Mouse (Mus musculus) B cell, adult 62 days (primary cell): ENCODE measurements around the gene Gm11562. TPM values are rescaled to one million over a fixed set of nuclear protein-coding genes. Genes with fewer than 3 reads are reported as not detected.

ENCODE experiments used
- total RNA-seq: library from RNA; stranded (reverse); gene quantifications from 4 replicates; pipeline ENCODE4 v1.2.4, GENCODE M21; 2023

The Gm11562 gene
- not detected in 4 replicates for total RNA-seq

GRCm38 (mm10) chr11:99620335-99620734 lies at the start of gene Gm11562:
Gene Gm11562, minus strand, starts transcription at chr11:99620435.

DNA sequence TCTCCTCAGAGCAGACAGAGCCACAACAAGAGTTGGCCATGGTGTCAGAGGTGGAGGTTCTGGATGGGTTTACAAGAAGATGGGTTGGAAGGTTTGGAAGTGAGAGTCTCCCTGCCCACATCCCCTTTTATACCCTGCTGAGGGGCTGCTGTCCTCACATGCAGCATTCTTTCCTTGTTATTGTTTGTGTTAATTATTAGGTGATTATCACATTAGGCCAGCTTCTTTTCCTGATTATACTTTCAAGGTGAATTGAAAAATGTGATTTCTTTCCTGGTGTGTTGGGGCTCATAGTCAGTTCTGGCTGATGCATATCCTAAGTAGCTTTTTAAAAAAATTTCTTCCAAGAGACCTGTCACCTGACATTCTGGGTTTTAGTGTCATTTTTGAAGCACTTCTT lies 45.6 kb upstream of the Gm11562 start, which contains the start of gene Krtap4-6:
TSS of gene Krtap4-6 (minus strand) at position 101 of the 400 bp plus-strand sequence.

GRCm38 (mm10) chr11:99658467-99659010 lies 38.3 kb upstream of the Gm11562 start, which contains the start of gene Gm11563:
Gene Gm11563, minus strand, starts transcription at chr11:99658960.

DNA sequence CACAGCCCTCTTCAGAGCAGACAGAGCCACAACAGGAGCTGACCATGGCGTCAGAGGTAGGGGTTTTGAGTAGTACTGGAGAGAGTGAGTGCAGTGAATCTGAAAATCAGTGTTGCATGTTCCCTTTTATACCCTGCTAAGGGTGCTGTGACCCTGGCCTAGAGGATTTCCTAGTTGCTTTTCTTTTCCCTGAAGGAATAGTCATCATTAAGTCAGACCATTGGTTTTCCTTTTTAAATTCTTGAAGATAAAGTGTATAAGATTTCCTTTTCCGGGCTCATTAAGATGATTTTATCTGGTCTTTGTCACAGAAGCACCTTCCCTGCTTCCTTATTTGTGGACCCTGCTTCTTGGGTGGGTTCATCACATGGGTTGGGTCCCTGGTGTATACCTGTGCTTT lies 29.9 kb upstream of the Gm11562 start, which contains the start of gene Gm11555:
TSS of gene Gm11555 (minus strand) at position 101 of the 400 bp plus-strand sequence.

DNA sequence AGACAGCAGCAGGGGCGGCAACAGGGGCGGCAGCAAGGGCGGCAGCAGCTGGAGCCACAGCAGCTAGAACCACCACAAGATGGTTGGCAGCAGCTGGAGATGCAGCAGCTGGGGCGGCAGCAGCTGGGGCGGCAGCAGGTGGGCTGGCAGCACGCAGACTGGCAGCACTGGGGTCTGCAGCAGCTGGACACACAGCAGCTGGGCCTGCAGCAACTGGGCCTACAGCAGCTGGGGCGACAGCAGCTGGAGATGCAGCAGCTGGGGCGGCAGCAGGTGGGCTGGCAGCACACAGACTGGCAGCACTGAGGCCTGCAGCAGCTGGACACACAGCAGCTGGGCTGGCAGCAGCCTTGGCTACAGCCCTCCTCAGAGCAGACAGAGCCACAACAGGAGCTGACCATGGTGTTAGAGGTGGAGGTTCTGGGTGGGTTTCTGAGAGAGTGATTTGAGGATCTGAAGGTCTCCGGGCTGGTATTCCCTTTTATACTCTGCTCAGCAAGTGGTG lies 23.5 kb upstream of the Gm11562 start, which contains the start of gene Krtap4-7:
TSS of gene Krtap4-7 (minus strand) at position 455 of the 505 bp plus-strand sequence.

GRCm38 (mm10) chr11:99634653-99635134 lies 14.5 kb upstream of the Gm11562 start, which contains the start of gene Krtap4-2:
Gene Krtap4-2, minus strand, starts transcription at chr11:99635084.

GRCm38 (mm10) chr11:99628138-99628537 lies 7.9 kb upstream of the Gm11562 start, which contains the start of gene Krtap4-1:
Gene Krtap4-1, minus strand, starts transcription at chr11:99628238.

DNA sequence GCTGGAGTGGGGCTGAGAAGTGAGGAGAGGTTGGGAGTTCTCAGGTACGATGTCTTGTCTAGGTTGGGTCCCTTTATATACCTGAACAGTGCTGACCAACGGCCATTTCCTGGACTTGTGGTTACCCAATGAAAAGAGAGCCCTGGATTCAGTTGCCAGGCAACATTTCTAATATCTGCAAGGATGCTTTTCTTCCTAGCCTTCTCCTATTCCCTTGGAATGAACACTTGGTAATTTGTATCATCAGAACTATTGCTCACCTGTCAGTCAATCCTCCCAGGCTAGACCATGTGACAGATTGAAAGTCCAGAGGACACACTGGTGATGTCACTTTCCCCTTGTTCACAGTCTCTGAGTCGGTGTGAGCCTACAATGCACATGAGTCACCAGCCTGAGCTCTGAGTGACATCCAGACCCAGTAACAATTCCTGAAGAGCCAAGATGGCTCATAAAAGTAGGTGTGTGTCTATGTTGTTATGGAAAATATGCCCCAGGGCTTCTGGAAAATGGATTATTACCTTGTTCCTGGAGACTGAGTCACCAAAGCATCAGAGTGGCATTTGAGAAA lies 5.4 kb downstream of the Gm11562 start, which contains the start of gene Krtap2-4:
TSS of gene Krtap2-4 (minus strand) at position 51 of the 568 bp plus-strand sequence.

DNA sequence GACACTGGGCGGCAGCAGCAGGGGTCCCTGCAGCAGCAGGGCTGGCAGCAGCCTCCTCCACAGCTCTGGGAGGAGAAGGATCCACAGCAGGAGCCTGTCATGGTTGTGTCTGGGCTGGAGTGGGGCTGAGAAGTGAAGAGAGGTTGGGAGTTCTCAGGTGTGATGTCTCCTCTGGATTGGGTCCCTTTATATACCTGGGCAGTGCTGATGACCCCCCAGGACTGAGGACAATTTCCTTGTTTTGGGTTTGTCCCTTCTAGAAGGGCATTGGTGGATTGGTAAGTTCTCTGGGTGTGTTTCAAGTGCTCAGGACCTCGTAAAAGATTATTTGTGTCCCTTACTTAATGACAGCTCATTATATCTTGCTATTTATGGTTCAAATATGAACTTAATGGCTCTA lies 10.1 kb downstream of the Gm11562 start, which contains the start of gene Gm11937:
TSS of gene Gm11937 (minus strand) at position 101 of the 400 bp plus-strand sequence.

DNA sequence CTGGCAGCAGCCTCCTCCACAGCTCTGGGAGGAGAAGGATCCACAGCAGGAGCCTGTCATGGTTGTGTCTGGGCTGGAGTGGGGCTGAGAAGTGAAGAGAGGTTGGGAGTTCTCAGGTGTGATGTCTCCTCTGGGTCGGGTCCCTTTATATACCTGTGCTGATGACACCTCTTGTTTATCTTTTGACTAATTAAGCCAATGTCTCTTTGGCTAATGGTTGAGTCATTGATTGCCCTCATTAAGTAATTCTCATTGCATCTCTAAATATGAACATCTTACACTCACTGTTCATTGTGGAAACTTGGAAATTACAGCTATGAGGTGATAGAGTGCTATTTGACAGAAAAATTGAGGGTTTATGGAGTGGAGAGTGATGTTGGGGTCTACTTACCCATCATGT lies 17.0 kb downstream of the Gm11562 start, which contains the start of gene Gm11938:
TSS of gene Gm11938 (minus strand) at position 101 of the 400 bp plus-strand sequence.

DNA sequence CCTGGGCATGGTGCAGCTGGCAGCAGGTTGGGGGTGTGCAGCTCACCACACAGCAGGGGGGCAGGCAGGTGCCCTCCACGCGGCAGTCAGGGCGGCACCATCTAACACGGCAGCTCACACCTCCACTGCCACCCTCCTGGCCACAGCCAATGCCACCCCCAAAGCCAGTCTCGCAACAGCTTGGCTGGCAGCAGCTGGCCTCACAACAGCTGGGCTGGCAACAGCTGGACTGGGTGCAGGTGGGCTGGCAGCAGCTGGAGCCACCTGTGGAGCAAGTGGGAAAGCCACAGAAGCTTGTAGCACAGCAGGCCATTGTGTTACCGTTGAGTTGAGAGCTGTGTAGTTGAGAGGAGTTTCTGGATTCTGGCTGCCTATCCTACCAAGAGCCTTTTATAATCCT lies 22.5 kb downstream of the Gm11562 start, which contains the start of gene Krtap9-3:
TSS of gene Krtap9-3 (minus strand) at position 364 of the 400 bp plus-strand sequence.

DNA sequence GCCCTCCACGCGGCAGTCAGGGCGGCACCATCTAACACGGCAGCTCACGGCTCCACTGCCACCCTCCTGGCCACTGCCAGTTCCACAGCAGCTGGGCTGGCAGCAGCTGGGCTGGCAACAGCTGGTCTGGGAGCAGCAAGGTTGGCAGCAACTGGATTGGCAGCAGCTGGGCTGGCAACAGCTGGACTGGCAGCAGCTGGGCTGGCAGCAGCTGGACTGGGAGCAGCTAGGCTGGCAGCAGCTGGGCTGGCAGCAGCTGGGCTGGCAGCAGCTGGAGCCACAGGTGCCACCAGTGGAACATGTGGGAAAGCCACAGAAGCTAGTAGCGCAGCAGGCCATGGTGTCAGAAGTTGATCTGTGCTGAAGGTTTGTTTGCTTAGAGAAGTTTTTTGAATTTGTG lies 29.3 kb downstream of the Gm11562 start, which contains the start of gene Krtap1-3:
TSS of gene Krtap1-3 (minus strand) at position 359 of the 400 bp plus-strand sequence.

GRCm38 (mm10) chr11:99583245-99583704 lies 37.0 kb downstream of the Gm11562 start, which contains the start of gene Krtap1-4:
Gene Krtap1-4, minus strand, starts transcription at chr11:99583654.

DNA sequence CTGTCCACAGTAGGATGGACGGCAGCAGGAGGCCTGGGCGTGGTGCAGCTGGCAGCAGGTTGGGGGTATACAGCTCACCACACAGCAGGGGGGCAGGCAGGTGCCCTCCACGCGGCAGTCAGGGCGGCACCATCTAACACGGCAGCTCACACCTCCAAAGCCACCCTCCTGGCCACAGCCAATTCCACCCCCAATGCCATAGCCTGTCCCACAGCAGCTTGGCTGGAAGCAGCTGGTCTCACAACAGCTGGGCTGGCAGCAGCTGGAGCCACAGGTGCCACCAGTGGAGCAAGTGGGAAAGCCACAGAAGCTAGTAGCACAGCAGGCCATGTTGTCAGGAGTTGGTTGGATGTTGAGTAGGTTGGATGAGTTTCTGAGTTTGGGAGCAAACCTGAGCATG lies 39.6 kb downstream of the Gm11562 start, which contains the start of gene Krtap1-5:
TSS of gene Krtap1-5 (minus strand) at position 381 of the 400 bp plus-strand sequence.

Other genes starting within 250 kb of the Gm11562 start
- gene Krt28, start 245.5 kb downstream of the Gm11562 start, total RNA-seq, result not detected in 4 replicates
- gene Krt10, start 231.1 kb downstream of the Gm11562 start, total RNA-seq, result 2.1 to 3.6 TPM (median 2.4 TPM) in 4 replicates
- not detected in 4 replicates for gene Krt12, start 198.2 kb downstream of the Gm11562 start, total RNA-seq
- gene Krt20, start 182.3 kb downstream of the Gm11562 start, total RNA-seq, result not detected in 4 replicates
- gene Krt23, start 127.3 kb downstream of the Gm11562 start, total RNA-seq, result not detected in 4 replicates
- not detected in 4 replicates for gene Krt39, start 99.1 kb downstream of the Gm11562 start, total RNA-seq
- not detected in 4 replicates for gene Krt40, start 77.3 kb downstream of the Gm11562 start, total RNA-seq
- not detected in 4 replicates for gene Krtap3-3, start 69.6 kb downstream of the Gm11562 start, total RNA-seq
- gene Krtap3-2, start 63.6 kb downstream of the Gm11562 start, total RNA-seq, result not detected in 4 replicates
- not detected in 4 replicates for gene Gm11939, start 61.0 kb downstream of the Gm11562 start, total RNA-seq
- gene Krtap3-1, start 53.8 kb downstream of the Gm11562 start, total RNA-seq, result not detected in 4 replicates
- not detected in 4 replicates for gene Krtap1-5, start 39.4 kb downstream of the Gm11562 start, total RNA-seq
- gene Krtap1-4, start 36.8 kb downstream of the Gm11562 start, total RNA-seq, result not detected in 4 replicates
- not detected in 4 replicates for gene Krtap1-3, start 29.1 kb downstream of the Gm11562 start, total RNA-seq
- not detected in 4 replicates for gene Krtap9-3, start 22.3 kb downstream of the Gm11562 start, total RNA-seq
- gene Gm11938, start 17.1 kb downstream of the Gm11562 start, total RNA-seq, result not detected in 4 replicates
- not detected in 4 replicates for gene Gm11937, start 10.2 kb downstream of the Gm11562 start, total RNA-seq
- not detected in 4 replicates for gene Krtap2-4, start 5.6 kb downstream of the Gm11562 start, total RNA-seq
- not detected in 4 replicates for gene Krtap4-1, start 7.8 kb upstream of the Gm11562 start, total RNA-seq
- gene Krtap4-2, start 14.6 kb upstream of the Gm11562 start, total RNA-seq, result not detected in 4 replicates
- not detected in 4 replicates for gene Krtap4-7, start 23.7 kb upstream of the Gm11562 start, total RNA-seq
- gene Gm11555, start 29.8 kb upstream of the Gm11562 start, total RNA-seq, result not detected in 4 replicates
- gene Gm11563, start 38.5 kb upstream of the Gm11562 start, total RNA-seq, result not detected in 4 replicates
- not detected in 4 replicates for gene Krtap4-6, start 45.5 kb upstream of the Gm11562 start, total RNA-seq
- gene Gm14190, start 70.3 kb upstream of the Gm11562 start, total RNA-seq, result not detected in 4 replicates
- not detected in 4 replicates for gene Gm14180, start 113.9 kb upstream of the Gm11562 start, total RNA-seq
- not detected in 4 replicates for gene Gm11595, start 152.5 kb upstream of the Gm11562 start, total RNA-seq
- gene Krtap4-8, start 160.3 kb upstream of the Gm11562 start, total RNA-seq, result not detected in 4 replicates
- not detected in 4 replicates for gene Krtap4-9, start 164.8 kb upstream of the Gm11562 start, total RNA-seq
- gene Gm11596, start 173.0 kb upstream of the Gm11562 start, total RNA-seq, result not detected in 4 replicates
- gene Gm11569, start 178.5 kb upstream of the Gm11562 start, total RNA-seq, result not detected in 4 replicates
- not detected in 4 replicates for gene Gm11554, start 184.0 kb upstream of the Gm11562 start, total RNA-seq
- not detected in 4 replicates for gene Krtap4-13, start 189.5 kb upstream of the Gm11562 start, total RNA-seq
- not detected in 4 replicates for gene Gm11564, start 195.2 kb upstream of the Gm11562 start, total RNA-seq
- gene 2300003K06Rik, start 217.6 kb upstream of the Gm11562 start, total RNA-seq, result not detected in 4 replicates
- not detected in 4 replicates for gene Krtap4-16, start 231.2 kb upstream of the Gm11562 start, total RNA-seq
- not detected in 4 replicates for gene Gm11568, start 237.5 kb upstream of the Gm11562 start, total RNA-seq
- not detected in 4 replicates for gene Gm11559, start 244.0 kb upstream of the Gm11562 start, total RNA-seq